Mouse (Mus musculus) embryo, embryonic 11.5 days (tissue): ENCODE results near the gene Arhgap22.

ENCODE experiments used
- DNase-seq: peaks from one replicate; pipeline ENCODE4 v3.0.0-alpha.2; 2012; ENCODE audit warnings: low read depth, low spot score

The Arhgap22 gene

GRCm38 (mm10) chr14:33213823-33214766 is at the start of gene Arhgap22:
TSS of gene Arhgap22 (plus strand) at chr14:33214026.
- peak; percentile 74 for DNase-seq

DNA sequence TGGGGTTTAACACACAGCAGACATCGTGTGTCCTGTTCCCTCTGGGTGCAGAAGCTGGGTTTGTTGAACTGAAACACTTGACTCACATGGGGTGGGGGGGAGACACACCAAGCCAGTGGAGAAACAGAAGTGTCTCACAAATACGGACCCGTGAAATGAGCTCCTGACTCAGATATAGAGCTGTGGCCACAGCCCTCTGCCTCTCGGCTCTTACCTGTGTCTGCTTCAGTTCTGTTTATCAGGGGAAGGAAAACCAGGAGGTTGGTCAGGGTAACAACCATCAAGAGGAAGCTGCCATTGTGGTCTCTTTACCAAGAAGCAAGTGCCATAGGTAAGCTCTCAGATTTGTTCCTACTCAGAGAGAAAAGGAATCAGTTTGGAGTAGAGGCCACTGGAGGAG is 45.1 kb upstream of the Arhgap22 start:
- no peak for DNase-seq

DNA sequence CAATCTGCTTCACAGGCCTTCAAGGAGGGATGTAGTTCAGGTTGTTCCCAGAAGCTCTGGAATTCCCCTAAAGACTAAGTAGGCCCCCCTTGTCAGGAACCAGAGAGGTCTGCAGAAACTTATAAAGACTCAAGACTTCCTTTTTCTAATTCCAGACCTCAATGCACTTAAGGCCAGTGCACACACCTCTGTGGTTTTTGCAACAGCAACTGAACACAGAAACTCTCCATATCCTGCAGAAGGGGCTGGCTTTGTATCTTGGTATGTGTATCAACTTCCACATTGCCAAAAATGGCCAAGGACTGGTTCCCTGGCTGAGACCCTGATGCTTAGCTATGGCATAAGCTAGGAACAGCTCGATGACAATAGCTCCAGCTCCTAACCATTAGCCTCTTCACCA is 41.9 kb upstream of the Arhgap22 start:
- DNase-seq = no peak

DNA sequence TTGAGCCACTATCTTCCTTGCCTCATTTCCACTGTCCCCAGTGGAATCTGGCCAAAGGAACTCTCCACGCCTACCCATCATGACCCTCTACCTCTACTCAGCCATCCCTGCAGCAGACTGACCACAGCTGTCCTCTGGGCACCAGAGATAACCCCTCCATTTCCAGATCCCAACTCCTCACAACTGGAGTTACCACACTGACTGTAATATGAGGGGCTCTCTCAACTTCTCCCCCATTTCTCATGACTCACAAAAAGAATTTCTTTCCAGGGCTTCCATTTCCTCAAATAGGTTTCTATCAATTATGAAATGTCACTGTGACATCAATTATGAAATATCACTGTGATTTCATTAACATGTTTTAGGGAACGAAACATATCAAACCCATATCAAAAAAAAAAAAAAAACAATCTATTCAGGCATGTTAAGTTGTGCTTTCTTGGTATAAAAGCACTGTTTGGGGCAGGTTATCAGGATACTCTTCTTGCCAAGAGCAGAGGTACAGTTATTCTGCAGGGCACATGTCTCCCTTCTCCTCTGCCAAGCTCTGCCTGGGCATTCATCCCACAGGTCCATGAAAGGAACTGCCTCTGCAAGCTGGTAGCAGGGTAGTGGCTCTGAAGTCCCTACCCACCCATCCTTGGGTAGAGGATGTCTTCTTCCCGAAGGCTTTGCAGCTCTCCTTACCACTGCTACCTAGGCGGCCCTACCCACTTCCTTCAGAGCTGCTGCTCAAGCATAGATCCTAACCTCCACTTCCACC is 38.6 kb upstream of the Arhgap22 start:
- DNase-seq = no peak

GRCm38 (mm10) chr14:33180102-33180501 is 33.7 kb upstream of the Arhgap22 start:
- no peak for DNase-seq

GRCm38 (mm10) chr14:33185068-33185800 is 28.6 kb upstream of the Arhgap22 start, which contains the start of gene Wdfy4:
TSS of gene Wdfy4 (minus strand) at chr14:33185508.
- DNase-seq = no peak

DNA sequence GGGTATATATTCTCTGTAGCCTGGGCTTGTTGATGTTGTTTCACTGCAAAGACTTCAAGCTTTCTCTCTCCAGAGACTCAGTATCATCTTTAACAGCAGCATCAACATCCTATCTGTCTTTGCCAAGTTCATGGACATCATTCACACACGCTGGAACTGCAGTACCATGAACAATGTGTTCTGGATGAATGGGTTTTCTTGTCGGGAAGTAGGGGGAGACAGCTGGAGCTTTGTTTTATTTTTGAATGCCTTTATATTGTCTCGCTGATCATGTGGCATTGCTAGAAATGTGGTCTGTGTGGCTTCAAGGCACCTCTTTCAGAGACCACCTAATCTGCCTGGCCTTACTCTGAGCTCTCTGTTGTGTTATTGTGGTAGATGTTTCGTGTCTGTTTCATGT is 26.6 kb upstream of the Arhgap22 start:
- DNase-seq = no peak

DNA sequence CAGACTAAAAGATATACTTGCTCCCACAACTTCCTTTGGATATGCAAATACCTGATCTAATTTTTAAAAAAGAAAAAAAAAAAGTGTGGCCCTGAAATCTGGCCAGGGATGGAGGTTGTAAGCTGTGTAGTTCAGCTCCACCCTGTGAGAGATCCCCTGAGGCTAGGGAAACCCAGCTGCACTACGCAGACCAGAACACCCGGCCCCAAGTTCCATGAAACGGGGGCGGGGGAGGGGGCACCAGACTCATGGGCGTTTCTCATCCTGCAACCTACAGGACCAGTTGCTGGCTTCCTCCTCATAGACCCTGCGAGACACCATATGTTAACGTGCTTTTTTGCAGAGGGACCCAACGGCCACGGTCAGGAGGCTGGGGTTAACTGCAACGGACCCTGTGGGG is 24.6 kb upstream of the Arhgap22 start:
- DNase-seq = no peak

DNA sequence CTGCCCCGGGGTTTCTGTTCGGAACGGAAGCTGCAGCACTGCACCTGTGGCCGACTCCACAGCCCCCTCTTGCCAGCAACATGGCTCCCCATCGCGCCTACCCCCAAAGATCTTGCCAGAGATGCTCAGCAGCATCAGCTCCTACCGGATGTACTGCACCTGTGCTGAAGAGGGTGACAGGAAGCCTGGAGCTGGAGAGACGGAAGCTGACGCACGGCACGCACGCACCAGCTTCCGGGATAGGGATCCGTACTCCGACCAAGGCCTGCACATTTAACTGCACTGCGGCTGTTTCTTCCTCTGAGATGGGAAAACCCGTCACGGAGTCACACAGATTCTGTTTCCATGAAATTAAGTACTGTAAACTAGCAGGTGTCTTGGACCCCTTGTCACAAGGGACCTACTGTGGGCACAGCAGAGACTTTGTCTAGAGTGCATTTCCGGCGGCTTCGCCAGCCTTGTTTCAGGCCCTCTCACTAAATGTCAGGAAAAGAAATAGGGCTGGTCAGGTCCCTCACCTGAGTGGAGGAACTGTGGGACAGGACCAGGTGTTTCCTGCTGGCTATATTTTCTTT is 23.9 kb upstream of the Arhgap22 start:
- no peak for DNase-seq

DNA sequence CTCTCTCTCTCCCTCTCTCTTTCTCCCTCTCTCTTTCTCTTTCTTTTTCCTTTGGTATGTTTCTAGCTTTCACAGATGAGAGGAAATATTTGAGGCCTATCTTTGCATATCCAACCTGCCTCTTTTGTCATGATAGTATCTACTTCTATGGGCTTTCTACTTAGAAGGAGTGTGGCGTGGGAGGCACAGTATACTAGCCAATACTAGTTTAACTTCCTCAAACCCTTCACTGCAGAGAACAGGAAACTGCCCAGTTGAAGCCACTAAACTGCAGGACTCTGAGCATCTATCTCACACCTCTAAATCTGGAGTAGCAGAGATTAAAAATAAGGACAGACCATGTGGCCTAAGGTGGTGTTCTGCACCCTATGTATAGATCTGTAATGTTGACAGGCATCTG is 23.2 kb upstream of the Arhgap22 start:
- DNase-seq = no peak

DNA sequence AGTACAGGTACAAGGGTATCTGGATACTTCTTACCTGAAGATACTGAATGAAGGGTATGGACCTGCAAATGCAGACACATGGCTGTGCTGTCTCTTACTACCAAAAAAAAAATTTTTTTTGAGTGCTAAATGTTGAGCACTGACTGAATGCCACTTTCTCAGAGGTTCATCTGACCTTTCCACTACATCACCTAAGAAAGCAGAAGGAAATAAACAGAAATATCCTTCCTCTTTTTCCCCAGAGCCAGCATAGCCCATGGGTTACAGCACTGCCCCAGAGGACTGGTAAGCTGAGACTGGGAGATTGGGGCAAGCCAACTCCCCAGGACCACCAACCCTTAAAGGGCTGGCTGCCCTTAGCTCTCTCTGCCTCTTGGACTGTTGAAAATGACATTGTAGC is 20.1 kb upstream of the Arhgap22 start:
- no peak for DNase-seq

DNA sequence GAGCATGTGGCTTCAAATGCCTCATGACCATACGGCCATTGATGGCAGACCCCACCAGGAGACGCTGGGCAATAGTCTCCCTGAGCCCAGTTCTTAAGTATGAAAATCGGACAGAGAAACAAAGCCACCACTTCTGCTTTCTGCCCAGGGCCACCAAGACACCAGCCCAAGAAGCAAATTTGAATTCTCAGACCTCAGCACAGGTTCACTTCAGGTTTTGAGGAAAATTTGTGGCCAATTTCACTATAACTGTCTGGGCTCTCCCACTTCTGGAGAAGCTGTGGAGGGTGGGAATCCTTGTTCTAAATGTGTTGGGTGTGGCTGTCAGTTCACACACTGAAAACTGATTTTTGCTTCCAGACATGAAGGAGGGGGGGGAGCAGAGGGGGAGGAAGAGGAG is 19.6 kb upstream of the Arhgap22 start:
- DNase-seq = no peak

DNA sequence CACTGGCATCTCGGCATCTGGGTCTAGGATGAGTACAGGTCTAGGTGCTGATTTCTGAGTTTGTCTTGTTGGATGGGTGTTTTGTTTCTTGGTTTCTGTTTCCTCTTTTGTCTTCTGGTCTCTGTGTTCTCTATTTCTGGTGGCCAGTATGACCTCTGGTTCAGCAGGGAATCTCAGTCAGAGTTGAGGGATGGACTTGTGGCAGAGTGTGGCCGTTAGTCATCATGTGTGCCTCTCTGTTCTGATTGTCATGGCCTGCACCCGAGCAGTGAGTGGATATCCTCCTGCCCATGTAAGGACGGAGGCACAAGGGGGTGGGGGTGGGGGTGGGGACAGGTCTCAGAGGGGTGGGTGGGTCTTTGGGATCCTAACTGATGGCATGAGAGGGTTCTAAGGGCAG is 11.7 kb upstream of the Arhgap22 start:
- DNase-seq = no peak

GRCm38 (mm10) chr14:33202885-33203284 is 10.9 kb upstream of the Arhgap22 start:
- no peak for DNase-seq

GRCm38 (mm10) chr14:33203777-33204176 is 10.0 kb upstream of the Arhgap22 start:
- no peak for DNase-seq

GRCm38 (mm10) chr14:33205280-33205965 is 8.4 kb upstream of the Arhgap22 start:
- no peak for DNase-seq

GRCm38 (mm10) chr14:33207011-33207410 is 6.8 kb upstream of the Arhgap22 start:
- DNase-seq = no peak

DNA sequence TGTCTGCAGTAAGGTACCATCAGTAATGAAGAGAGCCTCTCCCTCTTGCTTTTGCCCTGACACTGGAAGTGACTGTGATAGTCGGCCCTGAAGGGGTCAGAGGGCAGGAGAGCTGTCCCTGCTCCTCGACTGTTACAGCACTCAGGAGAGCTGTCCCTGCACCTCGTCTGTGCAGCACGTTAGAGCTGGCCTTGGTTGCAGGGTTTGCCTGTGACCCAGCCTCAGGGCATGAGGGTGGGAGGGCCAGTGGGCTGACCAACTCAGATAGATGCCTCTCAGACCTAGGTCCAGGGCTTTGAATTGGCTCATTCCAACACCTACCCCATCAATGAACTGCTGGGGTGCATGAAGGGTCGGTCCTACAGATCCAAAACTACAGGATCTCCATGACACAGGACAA is 5.5 kb upstream of the Arhgap22 start:
- DNase-seq = no peak

DNA sequence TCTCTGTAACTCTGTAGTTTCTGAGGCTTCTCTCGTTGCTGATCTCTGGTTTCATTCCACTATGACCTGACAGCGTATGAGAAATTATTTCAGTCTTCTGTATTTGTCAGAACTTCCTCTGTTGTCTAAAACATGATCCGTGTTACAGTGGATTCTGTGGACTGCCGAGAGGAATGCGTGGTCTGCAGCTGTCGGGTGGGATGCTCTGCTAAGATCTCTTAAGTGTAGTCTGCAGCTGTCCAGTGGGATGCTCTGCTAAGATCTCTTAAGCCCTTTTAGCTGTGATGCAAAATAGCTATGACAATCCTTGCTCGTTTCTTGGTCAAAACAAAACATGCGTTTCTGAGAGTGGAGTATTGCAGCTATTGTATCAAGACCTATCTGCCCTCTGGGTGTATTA is 3.0 kb upstream of the Arhgap22 start:
- no peak for DNase-seq

GRCm38 (mm10) chr14:33212271-33212957 is 1.4 kb upstream of the Arhgap22 start:
- no peak for DNase-seq

DNA sequence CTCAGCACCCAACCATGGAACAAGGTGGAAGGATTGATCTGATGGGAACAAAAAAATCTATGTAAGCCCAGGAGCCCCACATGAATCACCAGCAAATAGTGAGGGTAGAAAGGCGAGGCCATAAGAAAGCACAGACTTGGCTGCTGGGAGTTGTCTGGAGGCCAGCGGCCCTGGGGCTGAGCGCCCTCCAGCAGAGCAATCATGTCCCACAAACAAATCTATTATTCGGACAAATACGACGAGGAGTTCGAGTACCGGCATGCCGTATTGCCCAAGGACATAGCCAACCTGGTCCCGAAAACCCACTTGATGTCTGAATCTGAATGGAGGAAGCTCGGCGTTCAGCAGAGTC is 892 bp upstream of the Arhgap22 start:
- DNase-seq = no peak
